Mouse (Mus musculus) retina, postnatal 7 days (tissue): ENCODE data around the gene Nav2.

Experiments used
- DNase-seq: peaks from one replicate; pipeline ENCODE4 v3.0.0-alpha.2; 2012; ENCODE audit warnings: low read depth, low spot score

The Nav2 gene

GRCm38 (mm10) chr7:49248333-49249086, 340.0 kb downstream of the Nav2 start:
- DNase-seq, result no peak

DNA sequence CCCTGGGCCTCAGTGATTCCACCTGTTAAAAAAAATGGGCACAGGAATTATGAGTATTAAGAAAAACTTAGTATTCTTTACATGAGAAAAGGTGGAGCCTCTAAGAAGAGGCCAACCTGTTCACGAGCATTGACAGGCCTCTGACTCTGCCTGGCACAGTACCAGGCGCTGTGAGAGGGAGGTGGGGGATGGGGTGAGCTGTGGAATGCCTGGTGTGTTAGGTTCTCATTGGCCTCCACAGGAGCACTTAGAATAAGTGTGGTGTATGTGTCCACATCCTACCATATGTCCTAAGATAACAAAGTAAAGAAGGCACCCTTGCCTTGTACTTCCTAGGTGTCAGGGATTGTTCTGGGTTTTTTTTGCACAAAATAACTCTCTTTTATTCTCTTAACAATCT, 340.9 kb downstream of the Nav2 start:
- no peak for DNase-seq

DNA sequence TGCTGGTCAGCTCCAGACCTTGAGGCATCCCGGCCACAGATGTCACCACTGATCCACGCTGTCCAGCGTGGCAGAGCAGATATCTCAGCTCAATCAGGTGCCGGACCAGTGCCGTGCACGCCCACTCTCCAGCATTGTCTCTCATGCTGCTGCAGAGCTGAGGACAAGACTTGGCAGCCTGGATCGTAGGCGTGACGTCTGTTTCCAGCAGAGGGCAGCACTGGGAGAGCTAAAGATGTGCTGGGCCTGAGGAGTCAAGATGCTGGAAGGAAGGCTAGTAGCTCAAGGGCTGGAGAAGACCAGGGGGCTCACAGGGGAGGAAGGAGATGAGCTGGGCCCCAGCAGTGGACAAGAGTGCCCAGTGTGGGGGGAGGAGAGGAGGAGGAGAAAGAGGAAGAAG, 341.5 kb downstream of the Nav2 start:
- peak; percentile 75 for DNase-seq

DNA sequence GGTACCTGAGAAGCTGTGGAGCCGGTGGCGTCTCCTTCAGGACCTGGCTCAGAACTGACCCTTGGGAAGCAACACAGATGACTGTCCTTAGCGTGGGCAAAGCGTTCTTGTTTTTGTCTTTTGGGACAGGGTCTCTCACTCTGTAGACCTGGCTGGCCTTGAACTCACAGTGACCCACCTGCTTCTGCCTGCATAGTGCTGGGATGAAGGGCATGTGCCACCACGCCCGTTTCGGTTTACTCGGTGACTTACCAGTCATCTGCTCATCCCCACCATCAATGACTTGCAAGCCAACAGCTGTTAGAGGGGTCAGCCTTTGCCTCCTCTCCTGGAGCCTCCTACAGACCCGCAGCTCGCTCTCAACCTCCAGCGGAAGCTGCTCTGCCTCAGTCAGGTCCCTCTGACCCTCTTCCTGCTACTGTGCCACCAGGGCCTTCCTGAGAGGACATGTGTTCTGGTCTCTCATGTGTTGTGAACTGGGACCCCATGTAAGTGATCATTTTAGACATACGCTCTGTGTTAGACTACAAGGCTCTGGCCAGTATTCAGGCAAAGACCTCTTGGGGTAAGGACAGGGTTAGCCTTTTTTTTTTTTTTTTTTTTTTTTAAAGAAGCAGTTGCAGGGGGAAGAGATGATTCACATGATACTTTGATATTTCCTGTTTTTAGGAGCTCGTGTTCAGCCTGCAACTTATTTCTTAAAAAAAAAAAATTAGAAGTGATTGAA, 342.2 kb downstream of the Nav2 start:
- no peak for DNase-seq

DNA sequence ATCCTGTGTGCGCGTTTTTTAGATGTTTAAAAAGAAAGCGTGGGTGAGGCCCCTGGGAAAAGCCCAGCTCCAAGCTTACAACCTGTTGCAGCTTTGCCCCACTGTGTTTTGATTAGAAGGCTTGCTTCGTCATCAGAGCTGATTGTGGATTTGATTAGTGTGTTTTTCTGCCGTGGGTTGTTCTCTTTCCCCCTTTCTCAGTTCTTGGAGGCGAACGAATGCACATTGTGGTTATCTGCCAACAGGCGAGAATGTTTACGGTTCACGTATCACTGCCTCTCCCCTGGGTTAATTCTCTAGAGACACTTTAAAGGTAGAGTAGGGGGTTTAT, 342.8 kb downstream of the Nav2 start:
- no peak for DNase-seq

- no peak for DNase-seq
Measured at GRCm38 (mm10) chr7:49252444-49252843, 343.9 kb downstream of the Nav2 start.

DNA sequence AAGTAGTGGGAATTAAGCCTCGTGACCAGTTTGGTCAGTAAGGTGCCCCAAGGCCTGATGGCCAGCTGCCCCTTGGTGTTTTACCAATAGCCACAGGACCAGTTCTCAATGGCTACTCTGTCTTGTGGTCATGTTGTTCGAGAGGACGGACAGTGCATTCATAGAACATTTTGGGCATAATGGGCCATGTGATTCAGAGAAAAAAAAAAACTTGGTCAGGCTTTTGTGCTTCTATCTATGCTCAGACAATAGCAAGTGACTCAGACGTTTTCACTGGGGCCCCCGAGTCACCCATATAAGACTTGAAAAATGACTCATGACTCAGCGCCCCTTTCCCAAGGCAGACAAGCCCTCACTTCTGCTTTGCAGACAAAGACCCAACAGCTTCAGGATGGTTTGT, 344.4 kb downstream of the Nav2 start:
- no peak for DNase-seq

GRCm38 (mm10) chr7:49255053-49255452, 346.5 kb downstream of the Nav2 start:
- no peak for DNase-seq

GRCm38 (mm10) chr7:49257234-49257906, 348.9 kb downstream of the Nav2 start:
- DNase-seq, result no peak

DNA sequence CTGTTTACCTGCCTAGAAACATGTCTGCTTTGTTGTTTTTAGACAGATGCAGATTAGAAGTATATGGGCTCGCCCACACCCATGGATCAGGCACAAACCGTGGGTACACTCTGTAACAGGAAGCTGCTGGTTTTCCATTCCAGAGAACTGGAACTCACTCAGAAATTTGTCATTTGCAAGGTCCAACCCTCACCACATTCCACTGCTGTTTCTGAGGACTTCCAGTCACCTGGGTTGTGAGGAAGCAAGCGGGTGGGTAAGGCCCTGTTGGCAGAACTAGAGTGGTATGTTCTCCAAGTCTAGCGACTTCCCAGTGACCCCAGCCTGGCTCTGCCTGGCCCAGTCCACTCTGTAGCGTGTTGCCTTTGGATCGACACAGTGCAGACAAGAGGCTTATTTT, 349.6 kb downstream of the Nav2 start:
- DNase-seq, result no peak

- DNase-seq, result no peak
Measured at GRCm38 (mm10) chr7:49261941-49262511, 353.5 kb downstream of the Nav2 start.

- no peak for DNase-seq
Measured at GRCm38 (mm10) chr7:49266422-49266821, 357.9 kb downstream of the Nav2 start.

- no peak for DNase-seq
Measured at GRCm38 (mm10) chr7:49267621-49268325, 359.3 kb downstream of the Nav2 start.

GRCm38 (mm10) chr7:49268401-49268921, 359.9 kb downstream of the Nav2 start:
- peak; percentile 27 for DNase-seq

DNA sequence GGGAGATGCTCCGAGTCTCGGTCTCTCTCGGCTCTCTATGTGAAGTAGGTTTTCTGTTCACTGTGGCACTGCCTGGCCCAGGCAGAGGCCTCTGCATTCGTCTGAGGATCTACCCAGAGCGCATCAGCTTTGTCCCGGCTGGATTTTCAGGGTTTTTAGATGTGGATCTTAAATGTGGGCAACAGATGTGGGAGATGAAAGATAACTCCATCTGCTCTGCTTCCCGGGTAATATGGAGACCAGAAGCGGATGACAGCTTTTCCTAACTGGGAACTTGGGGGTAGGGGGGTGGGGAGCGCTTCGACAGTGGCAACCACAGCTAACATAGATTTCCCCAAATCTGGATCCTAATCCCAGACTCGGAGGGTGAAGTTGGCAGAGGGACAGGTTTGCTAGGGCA, 362.3 kb downstream of the Nav2 start:
- DNase-seq, result no peak

DNA sequence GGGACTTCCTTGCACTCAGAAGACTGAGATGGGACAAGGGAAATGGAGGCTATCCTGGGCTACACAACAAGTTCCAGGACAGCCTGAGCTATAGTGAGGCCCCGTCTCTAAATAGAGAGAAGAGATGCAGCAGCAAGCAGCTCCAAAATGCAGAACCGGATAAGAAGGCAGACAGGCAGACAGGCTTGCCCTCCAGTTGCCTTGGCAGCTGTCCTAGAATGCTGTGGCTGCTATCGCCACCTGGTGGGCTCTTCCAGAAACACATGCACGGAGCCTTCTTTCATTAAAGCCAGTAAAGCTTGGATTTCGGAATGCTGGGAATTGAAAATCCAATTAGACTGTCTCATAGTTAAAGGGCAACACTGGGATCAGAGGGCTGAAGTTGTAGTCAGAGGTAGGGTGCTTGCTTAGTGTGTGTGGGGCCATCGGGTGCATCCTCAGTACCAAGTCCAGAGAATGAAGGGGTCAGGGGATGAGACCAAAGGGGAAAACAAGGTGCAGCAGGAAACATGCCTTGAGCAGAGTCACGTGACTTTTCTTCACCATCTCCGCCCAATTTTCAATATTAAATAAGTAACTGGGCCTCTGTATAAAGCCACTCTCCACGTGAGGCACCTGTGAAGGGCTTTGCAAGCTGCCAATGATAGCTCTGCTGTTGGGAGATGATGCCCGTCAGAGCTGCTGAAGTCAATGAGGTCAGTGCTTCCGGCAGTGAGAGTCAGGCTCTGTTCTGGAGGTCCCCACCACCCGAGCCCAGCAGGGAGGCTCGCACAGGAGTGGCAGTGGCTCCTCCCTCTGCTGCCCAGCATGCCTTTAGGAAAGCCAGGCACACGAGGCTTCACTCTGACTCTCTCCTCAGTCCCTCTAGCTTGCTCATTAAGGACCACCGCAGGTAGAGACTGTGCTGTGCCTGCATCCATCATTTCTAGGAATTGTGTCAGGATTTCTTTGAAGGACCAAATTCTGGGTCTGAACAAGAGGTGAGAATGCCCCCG, 364.2 kb downstream of the Nav2 start:
- peak; percentile 81 for DNase-seq

GRCm38 (mm10) chr7:49273907-49274656, 365.6 kb downstream of the Nav2 start:
- no peak for DNase-seq

- DNase-seq, result no peak
Measured at GRCm38 (mm10) chr7:49274676-49275075, 366.2 kb downstream of the Nav2 start.

DNA sequence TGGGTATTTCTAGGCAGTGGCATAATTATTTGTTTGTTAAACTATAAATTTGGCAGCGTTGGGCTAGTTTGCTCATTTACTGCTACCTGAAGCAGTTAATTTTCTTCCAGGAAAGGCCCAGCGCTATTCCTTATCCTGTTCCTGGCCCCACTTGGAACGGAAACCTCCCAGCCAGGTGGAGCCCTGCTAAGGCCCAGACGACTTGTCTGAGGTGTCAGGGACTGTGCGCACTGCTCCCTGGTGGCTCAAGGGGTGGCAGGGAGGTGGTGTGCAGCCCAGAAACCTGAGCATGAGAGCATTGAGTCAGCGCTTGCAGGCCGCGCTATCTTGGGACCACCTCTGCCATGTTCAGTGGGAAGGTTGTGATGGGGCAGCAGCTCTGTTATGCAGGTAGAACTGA, 367.6 kb downstream of the Nav2 start:
- DNase-seq, result no peak

DNA sequence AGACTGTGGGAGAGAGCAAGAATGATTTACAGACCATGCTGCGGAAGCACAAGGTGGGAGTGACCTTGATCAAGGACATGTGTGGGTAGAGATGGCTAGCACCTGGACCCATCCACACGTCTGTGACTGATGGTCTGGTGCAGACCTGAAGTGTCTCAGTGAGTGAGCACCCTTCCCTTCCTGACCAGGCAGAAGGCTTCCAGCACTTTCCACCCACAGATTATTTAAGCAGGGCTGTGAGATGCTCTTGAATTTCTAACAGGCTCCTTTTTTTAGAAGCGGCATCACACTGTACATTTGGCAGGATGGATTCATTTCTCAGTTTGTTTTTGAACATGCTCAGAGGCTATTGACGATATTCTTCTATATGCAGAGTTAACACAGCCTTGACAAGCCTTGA, 369.2 kb downstream of the Nav2 start:
- DNase-seq, result no peak
